Mouse (Mus musculus): ENCODE results near the gene Gm5565. TPM values are rescaled to one million over a fixed set of nuclear protein-coding genes. Genes with fewer than 3 reads are reported as not detected.

Gm5565 gene
- polyA plus RNA-seq (2017; shearing (Covaris generic)), result under 1 TPM in 1 of 2 experiments, not detected in 1; 0.13 TPM

DNA sequence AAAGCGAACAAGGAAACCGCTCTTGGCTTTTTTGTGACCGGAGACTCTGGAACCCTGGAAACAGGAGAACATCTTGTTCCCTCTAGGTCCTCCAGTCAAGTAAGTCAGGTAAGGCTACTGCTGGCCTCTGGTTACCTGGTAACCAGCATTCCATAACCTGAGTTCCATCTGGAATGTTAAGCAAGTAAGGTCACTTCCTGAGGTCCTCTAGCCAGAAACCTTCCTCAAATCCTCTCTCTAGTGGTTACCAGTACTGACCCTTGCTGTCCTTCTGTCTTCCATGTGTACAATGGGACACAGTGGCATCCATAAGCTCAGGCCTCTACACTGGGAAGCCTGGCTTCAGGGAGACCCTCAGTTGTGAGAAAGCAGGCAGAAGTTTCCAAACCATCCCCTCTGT, at the start of gene Gm5565:
Gm5565 (minus strand) TSS at position 101 of the 400 bp plus-strand sequence.

DNA sequence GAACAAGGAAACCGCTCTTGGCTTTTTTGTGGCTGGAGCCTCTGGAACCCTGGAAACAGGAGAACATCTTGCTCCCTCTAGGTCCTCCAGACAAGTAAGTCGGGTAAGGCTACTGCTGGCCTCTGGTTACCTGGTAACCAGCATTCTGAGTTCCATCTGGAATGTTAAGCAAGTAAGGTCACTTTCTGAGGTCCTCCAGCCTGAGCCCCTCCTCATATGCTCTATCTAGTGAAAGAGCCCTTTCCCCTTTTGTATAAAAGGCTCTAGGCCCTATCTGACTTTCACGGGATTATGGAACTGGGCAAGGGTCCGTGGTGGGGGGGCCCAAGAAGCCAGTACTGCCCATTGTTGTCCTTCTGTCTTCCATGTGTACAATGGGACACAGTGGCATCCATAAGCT, 24.9 kb upstream of the Gm5565 start, which contains the start of gene 1700001J03Rik:
1700001J03Rik (minus strand) TSS at position 101 of the 400 bp plus-strand sequence.

DNA sequence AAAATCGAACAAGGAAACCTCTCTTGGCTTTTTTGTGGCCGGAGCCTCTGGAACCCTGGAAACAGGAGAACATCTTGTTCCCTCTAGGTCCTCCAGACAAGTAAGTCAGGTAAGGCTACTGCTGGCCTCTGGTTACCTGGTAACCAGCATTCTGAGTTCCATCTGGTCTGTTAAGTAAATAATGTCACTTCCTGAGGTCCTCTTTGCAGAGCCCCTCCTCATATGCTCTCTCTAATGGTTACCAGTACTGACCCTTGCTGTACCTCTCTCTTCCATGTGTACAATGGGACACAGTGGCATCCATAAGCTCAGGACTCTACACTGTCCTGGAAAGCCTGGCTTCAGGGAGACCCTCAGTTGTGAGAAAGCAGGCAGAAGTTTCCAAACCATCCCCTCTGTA, 10.3 kb upstream of the Gm5565 start, which contains the start of gene Gm6309:
Gm6309 (minus strand) TSS at position 101 of the 400 bp plus-strand sequence.

Other genes with a start within 250 kb of the Gm5565 start
- under 1 TPM in 1 of 2 experiments, not detected in 1; 0.29 TPM for gene Cyp3a25, start 150.9 kb downstream of the Gm5565 start, polyA plus RNA-seq (2017; shearing (Covaris generic))
- gene Cyp3a59, start 81.3 kb downstream of the Gm5565 start, polyA plus RNA-seq (2017; shearing (Covaris generic)), result under 1 TPM in 1 of 2 experiments, not detected in 1; 0.29 TPM
- not detected for gene Gm6309, start 10.2 kb upstream of the Gm5565 start, polyA plus RNA-seq (2017; shearing (Covaris generic))
- gene 1700001J03Rik, start 24.8 kb upstream of the Gm5565 start, polyA plus RNA-seq (2017; shearing (Covaris generic)), result under 1 TPM in 1 of 2 experiments, not detected in 1; 0.67 TPM
- 10 to 100 TPM; 69.8 to 75.1 TPM for gene Rnf6, start 61.0 kb upstream of the Gm5565 start, polyA plus RNA-seq (2017; shearing (Covaris generic))
- gene Cdk8, start 70.7 kb upstream of the Gm5565 start, polyA plus RNA-seq (2017; shearing (Covaris generic)), result 10 to 100 TPM; 16.2 to 20.3 TPM
- under 1 TPM; 0.04 to 0.09 TPM for gene Wasf3, start 224.4 kb upstream of the Gm5565 start, polyA plus RNA-seq (2017; shearing (Covaris generic))

All from inflammation-experienced regulatory T-cells (primary cell).